Comparison of ENCODE assay signal across 27 mouse cellular contexts in genomic region chr8:50037096-50037495, GRCm38 (mm10).
"Had no signal": no experiment of that assay in that cellular context is flagged by ENCODE, and none has a peak within 500 bp of the region (broad histone marks: within the 10 kb centered on the region; RNA-seq: fewer than 3 reads in every experiment).

No protein-coding gene starts in this region.

- H3K27me3 ChIP-seq: intestine, embryonic 15.5 days; kidney, embryonic 15.5 days; limb, embryonic 12.5 days; limb, embryonic 15.5 days; megakaryocyte, embryonic 14.5 days; neural tube, embryonic 12.5 days; neural tube, embryonic 15.5 days; stomach, embryonic 15.5 days had no signal

- H3K9ac ChIP-seq: intestine, embryonic 15.5 days; kidney, embryonic 15.5 days; limb, embryonic 12.5 days; limb, embryonic 15.5 days; liver, embryonic 14.5 days; liver, postnatal 0 days; lung, embryonic 14.5 days; neural tube, embryonic 12.5 days; neural tube, embryonic 15.5 days; stomach, embryonic 15.5 days had no signal

- H3K4me3 ChIP-seq: intestine, embryonic 15.5 days; kidney, embryonic 15.5 days; layer of hippocampus, adult 2 months; limb, embryonic 12.5 days; limb, embryonic 15.5 days; megakaryocyte, embryonic 14.5 days; midbrain, embryonic 10.5 days; neural tube, embryonic 12.5 days; neural tube, embryonic 15.5 days; stomach, embryonic 15.5 days had no signal

- H3K27ac ChIP-seq: intestine, embryonic 15.5 days; kidney, embryonic 15.5 days; layer of hippocampus, adult 2 months; limb, embryonic 12.5 days; limb, embryonic 15.5 days; liver, embryonic 14.5 days; macrophage; midbrain, embryonic 10.5 days; neural tube, embryonic 12.5 days; neural tube, embryonic 15.5 days; stomach, embryonic 15.5 days had no signal

- H3K4me1 ChIP-seq: intestine, embryonic 15.5 days; kidney, embryonic 15.5 days; limb, embryonic 12.5 days; limb, embryonic 15.5 days; megakaryocyte, embryonic 14.5 days; midbrain, embryonic 10.5 days; neural tube, embryonic 12.5 days; neural tube, embryonic 15.5 days; stomach, embryonic 15.5 days had no signal

- H3K4me2 ChIP-seq: intestine, embryonic 15.5 days; kidney, embryonic 15.5 days; limb, embryonic 12.5 days; limb, embryonic 15.5 days; liver, embryonic 11.5 days; lung, embryonic 14.5 days; neural tube, embryonic 12.5 days; neural tube, embryonic 15.5 days; stomach, embryonic 15.5 days had no signal

- ATAC-seq: intestine, embryonic 15.5 days; liver, postnatal 0 days; lung, postnatal 0 days had no signal

- H3K9me3 ChIP-seq: intestine, embryonic 15.5 days; kidney, embryonic 15.5 days; limb, embryonic 12.5 days; limb, embryonic 15.5 days; megakaryocyte, embryonic 14.5 days; midbrain, embryonic 10.5 days; neural tube, embryonic 12.5 days; neural tube, embryonic 15.5 days; stomach, embryonic 15.5 days had no signal

- H3K36me3 ChIP-seq: intestine, embryonic 15.5 days; kidney, embryonic 15.5 days; limb, embryonic 12.5 days; limb, embryonic 15.5 days; midbrain, embryonic 10.5 days; neural tube, embryonic 12.5 days; neural tube, embryonic 15.5 days; stomach, embryonic 15.5 days had no signal

- DNase-seq: kidney, adult 11 months; kidney, adult 8-10 months; kidney, postnatal 10 days; kidney, postnatal 36 days; left cerebral cortex, postnatal 4 days; liver, postnatal 0 days; lung, embryonic 14.5 days; midbrain, embryonic 14.5 days; right cerebral cortex, adult 18-20 months; right cerebral cortex, postnatal 14 days; right cerebral cortex, postnatal 4 days; thymus, adult 18-20 months; thymus, postnatal 36 days had no signal
